In genomic region chr17:85627751-85628150, GRCm38 (mm10) we compare ENCODE assay signal across 22 mouse cellular contexts. TPM values are rescaled to one million over a fixed set of nuclear protein-coding genes. Genes with fewer than 3 reads are reported as not detected.
DNase-seq lines count a peak whose midpoint lies in the region; ATAC-seq and TF ChIP-seq lines count a peak whose summit lies in the region.
"Had no signal": no experiment of that assay in that cellular context is flagged by ENCODE, and none has a peak within 500 bp of the region (broad histone marks: within the 10 kb centered on the region; RNA-seq: fewer than 3 reads in every experiment).

No protein-coding gene starts in this region.

- 55% methylated on average over 5 of the region's 5 CpGs for WGBS in forebrain, embryonic 12.5 days
- 61% methylated on average over 5 of the region's 5 CpGs for WGBS in forebrain, postnatal 0 days
- 63% methylated on average over 5 of the region's 5 CpGs for whole genome bisulfite sequencing in midbrain, embryonic 13.5 days
- 57% methylated on average over 5 of the region's 5 CpGs for WGBS in midbrain, postnatal 0 days

- peak overlapping the region; percentile 31; the same call in 1 of the 2 replicates for H3K27ac ChIP-seq in forebrain, embryonic 12.5 days
- H3K27ac ChIP-seq in forebrain, postnatal 0 days (ENCODE audit: low read depth, low read length) = no peak overlapping the region
- peak overlapping the region; percentile 68 for H3K27ac ChIP-seq in midbrain, embryonic 13.5 days
- no peak overlapping the region for H3K27ac ChIP-seq in midbrain, postnatal 0 days (ENCODE audit: low read depth, low read length)
- H3K27ac ChIP-seq: heart, adult 2 months; heart, embryonic 15.5 days; hindbrain, embryonic 13.5 days; hindbrain, postnatal 0 days had no signal

- H3K9me3 ChIP-seq in forebrain, embryonic 12.5 days = no peaks in the 10 kb centered on the region
- H3K9me3 ChIP-seq in forebrain, postnatal 0 days (ENCODE audit: low read length) = no peaks in the 10 kb centered on the region
- H3K9me3 ChIP-seq in midbrain, embryonic 13.5 days = no peaks in the 10 kb centered on the region
- H3K9me3 ChIP-seq in midbrain, postnatal 0 days (ENCODE audit: low read length) = no peaks in the 10 kb centered on the region
- H3K9me3 ChIP-seq: heart, embryonic 15.5 days; hindbrain, embryonic 13.5 days had no signal

- H3K4me1 ChIP-seq in forebrain, embryonic 12.5 days = peaks cover 58% of the 10 kb centered on the region
- H3K4me1 ChIP-seq in forebrain, postnatal 0 days (ENCODE audit: insufficient read depth) = no peaks in the 10 kb centered on the region
- H3K4me1 ChIP-seq in midbrain, embryonic 13.5 days (replicated peaks) = peaks cover 10% of the 10 kb centered on the region; the same call in 1 of the 2 replicates
- no peaks in the 10 kb centered on the region for H3K4me1 ChIP-seq in midbrain, postnatal 0 days (ENCODE audit: insufficient read depth, low read length)

- H3K36me3 ChIP-seq in forebrain, embryonic 12.5 days (replicated peaks) = no peaks in the 10 kb centered on the region
- no peaks in the 10 kb centered on the region for H3K36me3 ChIP-seq in forebrain, postnatal 0 days (ENCODE audit: insufficient read depth)
- no peaks in the 10 kb centered on the region for H3K36me3 ChIP-seq in midbrain, embryonic 13.5 days
- H3K36me3 ChIP-seq in midbrain, postnatal 0 days (ENCODE audit: insufficient read depth, low read length) = no peaks in the 10 kb centered on the region
- H3K36me3 ChIP-seq: heart, embryonic 15.5 days; hindbrain, embryonic 13.5 days had no signal

- ATAC-seq in forebrain, embryonic 12.5 days (ENCODE audit: low FRiP score) = no peak
- no peak for ATAC-seq in forebrain, postnatal 0 days
- no peak for ATAC-seq in midbrain, embryonic 13.5 days
- ATAC-seq in midbrain, postnatal 0 days (ENCODE audit: low FRiP score) = no peak
- no peak for ATAC-seq in megakaryocyte progenitor cell, adult 5-6 weeks (replicated peaks; ENCODE audit: poor library complexity)
- ATAC-seq: hindbrain, postnatal 0 days had no signal

- H3K4me2 ChIP-seq in forebrain, embryonic 12.5 days = 0 out of 2 replicates have a peak overlapping the region, but pooled peaks have one; percentile 69
- no peak overlapping the region for H3K4me2 ChIP-seq in forebrain, postnatal 0 days (ENCODE audit: low read depth)
- H3K4me2 ChIP-seq in midbrain, embryonic 13.5 days (replicated peaks) = peak overlapping the region; percentile 44
- no peak overlapping the region for H3K4me2 ChIP-seq in midbrain, postnatal 0 days (ENCODE audit: low read depth, low read length, poor library complexity, severe bottlenecking)
- H3K4me2 ChIP-seq: heart, embryonic 11.5 days; heart, embryonic 15.5 days; hindbrain, embryonic 13.5 days had no signal

- no peak for TF ChIP-seq CTCF in forebrain, postnatal 0 days (IDR thresholded peaks at IDR 0.05; ENCODE audit: low read depth)
- no peak for TF ChIP-seq CTCF in midbrain, postnatal 0 days (IDR thresholded peaks at IDR 0.05)

- no peak overlapping the region for H3K4me3 ChIP-seq in forebrain, embryonic 12.5 days (replicated peaks)
- no peak overlapping the region for H3K4me3 ChIP-seq in forebrain, postnatal 0 days (ENCODE audit: low read depth, low read length)
- 0 out of 2 replicates have a peak overlapping the region, but pooled peaks have one; percentile 46 for H3K4me3 ChIP-seq in midbrain, embryonic 13.5 days (replicated peaks)
- no peak overlapping the region for H3K4me3 ChIP-seq in midbrain, postnatal 0 days (ENCODE audit: low read depth, low read length)
- H3K4me3 ChIP-seq: heart, adult 2 months; heart, embryonic 15.5 days; hindbrain, embryonic 13.5 days had no signal

- no peak for DNase-seq in forebrain, postnatal 0 days
- DNase-seq in Muller cell, postnatal 12 days (ENCODE audit: inconsistent ontology term) = peak; percentile 70
- no peak for DNase-seq in midbrain, postnatal 0 days (ENCODE audit: low spot score)
- DNase-seq: adrenal gland, adult 2 months; adrenal gland, postnatal 25 days; cerebellum, adult 18-20 months; cerebellum, adult 9-11 months; cerebellum, postnatal 36 days; gastrocnemius, postnatal 14 days; heart, adult 2 months; heart, postnatal 14 days had no signal

- H3K9ac ChIP-seq in forebrain, embryonic 12.5 days = no peak overlapping the region
- H3K9ac ChIP-seq in forebrain, postnatal 0 days = no peak overlapping the region
- H3K9ac ChIP-seq in midbrain, embryonic 13.5 days (replicated peaks) = no peak overlapping the region
- H3K9ac ChIP-seq in midbrain, postnatal 0 days (replicated peaks; ENCODE audit: low read length, poor library complexity, severe bottlenecking) = 0 out of 2 replicates have a peak overlapping the region, but pooled peaks have one; percentile 19
- H3K9ac ChIP-seq: heart, embryonic 15.5 days; hindbrain, embryonic 13.5 days had no signal

- peaks cover 93% of the 10 kb centered on the region for H3K27me3 ChIP-seq in forebrain, embryonic 12.5 days
- H3K27me3 ChIP-seq in forebrain, postnatal 0 days (ENCODE audit: insufficient read depth, low read length) = peaks cover 48% of the 10 kb centered on the region
- H3K27me3 ChIP-seq in midbrain, embryonic 13.5 days = peaks cover 94% of the 10 kb centered on the region
- H3K27me3 ChIP-seq in midbrain, postnatal 0 days (ENCODE audit: insufficient read depth, low read length) = peaks cover 70% of the 10 kb centered on the region
- H3K27me3 ChIP-seq: CH12.LX had no signal

RNA-seq across cellular contexts. Expression of gene Six3, which starts 14.3 kb away (rescaled TPM):
- polyA plus RNA-seq in forebrain, embryonic 12.5 days (2016; fragmentation: Nextera tagmentation; extraction: Ambion mirVana) = 26.1 and 27.4 TPM in 2 replicates
- total RNA-seq in forebrain, postnatal 0 days (2014; rRNA removed) = 3.5 and 12.0 TPM in 2 replicates
- 9.5 and 16.6 TPM in 2 replicates for polyA plus RNA-seq in forebrain, postnatal 0 days (2015; fragmentation: Nextera tagmentation; extraction: Ambion mirVana)
- 15.6 and 21.9 TPM in 2 replicates for polyA plus RNA-seq in midbrain, embryonic 13.5 days (2015; fragmentation: Nextera tagmentation; extraction: Ambion mirVana)
- 11.2 and 12.8 TPM in 2 replicates for total RNA-seq in midbrain, postnatal 0 days (2014; rRNA removed)
- 23.3 and 28.0 TPM in 2 replicates for polyA plus RNA-seq in midbrain, postnatal 0 days (2015; fragmentation: Nextera tagmentation; extraction: Ambion mirVana)
- total RNA-seq in megakaryocyte progenitor cell, adult 5-6 weeks (2015) = not detected in 2 replicates
- total RNA-seq in megakaryocyte progenitor cell, adult 5-6 weeks (2017) = not detected in 2 replicates
- total RNA-seq: adrenal gland, adult 2 months; adrenal gland, postnatal 25 days; CH12.LX; gastrocnemius, adult 18-20 months; gastrocnemius, postnatal 14 days; heart, adult 2 months; heart, postnatal 14 days; hematopoietic stem cell, adult 5-6 weeks had no signal
- polyA plus RNA-seq: adrenal gland, adult 2 months; gonadal fat pad, adult 2 months; heart, embryonic 11.5 days; heart, embryonic 15.5 days had no signal

Comparison
In these comparisons a context has a peak if more than half of its experiments do, and no peak if none do; other contexts are left out.
1. H3K27ac ChIP-seq: peak in forebrain, embryonic 12.5 days (single experiment) and midbrain, embryonic 13.5 days (single experiment); none in forebrain, postnatal 0 days (single experiment) and midbrain, postnatal 0 days (single experiment).
2. H3K4me2 ChIP-seq: peak in forebrain, embryonic 12.5 days (single experiment) and midbrain, embryonic 13.5 days (single experiment); none in forebrain, postnatal 0 days (single experiment) and midbrain, postnatal 0 days (single experiment).